Mouse (Mus musculus) heart, embryonic 16.5 days (tissue): Measurements from ENCODE around the gene Hectd1. TPM values are rescaled to one million over a fixed set of nuclear protein-coding genes. Genes with fewer than 3 reads are reported as not detected.
A peak's percentile ranks its signal among the peaks of the same experiment; 100 is the strongest.

Source experiments
- ATAC-seq: fragments of 200-750 bp; cut with Nextera tagmentation; replicated peaks from 2 replicates; pipeline ENCODE4 v1.8.0; 2017; ENCODE audit warnings: moderate number of reproducible peaks; ENCODE audit not compliant: insufficient read depth, low FRiP score; ENCODE audit errors: extremely low read depth
- H3K27ac ChIP-seq: fragments of 300-500 bp; sonication (generic); 2 replicates; pipeline ENCODE4 v1.5.1; 2014; ENCODE audit warnings: mild to moderate bottlenecking, low read length, control low read depth, moderate library complexity
- H3K27me3 ChIP-seq: fragments of 300-500 bp; sonication (generic); 2 replicates; pipeline ENCODE4 v1.6.1; 2014; ENCODE audit warnings: low read length, mixed read lengths; ENCODE audit not compliant: control insufficient read depth, insufficient read depth
- H3K36me3 ChIP-seq: fragments of 300-500 bp; sonication (generic); 2 replicates; pipeline ENCODE4 v1.6.1; 2014; ENCODE audit not compliant: control insufficient read depth, insufficient read depth
- H3K4me1 ChIP-seq: fragments of 300-500 bp; sonication (generic); 2 replicates; pipeline ENCODE4 v1.6.1; 2014; ENCODE audit warnings: low read length, mixed read lengths; ENCODE audit not compliant: control insufficient read depth, insufficient read depth
- H3K4me2 ChIP-seq: fragments of 300-500 bp; sonication (generic); 2 replicates; pipeline ENCODE4 v1.6.1; 2014; ENCODE audit warnings: low read depth, mild to moderate bottlenecking, control low read depth, low read length
- H3K4me3 ChIP-seq: fragments of 300-500 bp; sonication (generic); 2 replicates; pipeline ENCODE4 v1.5.1; 2014; ENCODE audit warnings: mild to moderate bottlenecking, control low read depth, low read length
- H3K9ac ChIP-seq: fragments of 300-500 bp; sonication (generic); 2 replicates; pipeline ENCODE4 v1.6.1; 2014; ENCODE audit warnings: low read length, control low read depth
- H3K9me3 ChIP-seq: fragments of 300-500 bp; sonication (generic); replicated peaks from 2 replicates; pipeline ENCODE4 v1.6.1; 2016; ENCODE audit warnings: low read length; ENCODE audit not compliant: control insufficient read depth
- WGBS: fragments of 180-500 bp; shearing (Covaris S2); extraction: QIAGEN DNeasy Blood & Tissue Kit; methylation state at CpG from one replicate; pipeline ENCODE4 v1.1.7; 2014; 5-methylcytosine and 5-hydroxymethylcytosine counted together
- polyA plus RNA-seq: library from polyadenylated mRNA; unstranded; fragments of >200 nt; fragmentation: Nextera tagmentation; extraction: Ambion mirVana; gene quantifications from 2 replicates; pipeline ENCODE4 v1.2.1, GENCODE M21; 2015

Hectd1 gene
- polyA plus RNA-seq, 1 experiment from 2014 or later, result 34.7 TPM

- H3K9ac ChIP-seq, result no peak overlapping the region
- no peaks in the 10 kb centered on the region for H3K27me3 ChIP-seq
- 86% methylated on average over 4 of the region's 4 CpGs for WGBS
- H3K4me3 ChIP-seq, result no peak overlapping the region
- no peak overlapping the region for H3K4me2 ChIP-seq
- H3K27ac ChIP-seq, result no peak overlapping the region
- H3K9me3 ChIP-seq, result no peaks in the 10 kb centered on the region
- H3K36me3 ChIP-seq, result peaks cover 7% of the 10 kb centered on the region
- peaks cover 32% of the 10 kb centered on the region for H3K4me1 ChIP-seq
- no peak for ATAC-seq
Measured at GRCm38 (mm10) chr12:51819951-51820498, 9.3 kb downstream of the Hectd1 start.

GRCm38 (mm10) chr12:51817815-51818613 is 11.3 kb downstream of the Hectd1 start:
- Histone ChIP-seq H3K27ac (peak overlapping the region; percentile 37; the same call in 1 of the 2 replicates), H3K4me3 (no peak overlapping the region), H3K9me3 (no peaks in the 10 kb centered on the region), H3K36me3 (no peaks in the 10 kb centered on the region), H3K9ac (no peak overlapping the region), H3K4me2 (no peak overlapping the region), H3K4me1 (peaks cover 27% of the 10 kb centered on the region), H3K27me3 (no peaks in the 10 kb centered on the region)
- peak; percentile 14; the same call in 1 of the 2 replicates for ATAC-seq
- WGBS, result 32% methylated on average over 8 of the region's 8 CpGs

GRCm38 (mm10) chr12:51811388-51812140 is 17.8 kb downstream of the Hectd1 start:
- H3K4me3 ChIP-seq, result no peak overlapping the region
- no peaks in the 10 kb centered on the region; the same call in 1 of the 2 replicates for H3K4me1 ChIP-seq
- no peaks in the 10 kb centered on the region for H3K9me3 ChIP-seq
- no peak overlapping the region for H3K27ac ChIP-seq
- no peak overlapping the region for H3K9ac ChIP-seq
- 84% methylated on average over 5 of the region's 5 CpGs for WGBS
- H3K36me3 ChIP-seq, result no peaks in the 10 kb centered on the region
- no peak overlapping the region for H3K4me2 ChIP-seq
- no peak for ATAC-seq
- H3K27me3 ChIP-seq, result no peaks in the 10 kb centered on the region

GRCm38 (mm10) chr12:51810564-51810963 is 18.8 kb downstream of the Hectd1 start:
- Histone ChIP-seq H3K27me3 (no peaks in the 10 kb centered on the region), H3K36me3 (0 out of 2 replicates have a peak, but pooled peaks cover 2% of the 10 kb centered on the region), H3K4me1 (peaks cover 7% of the 10 kb centered on the region), H3K27ac (no peak overlapping the region), H3K4me2 (no peak overlapping the region), H3K9ac (no peak overlapping the region), H3K4me3 (no peak overlapping the region), H3K9me3 (no peaks in the 10 kb centered on the region)
- ATAC-seq, result no peak

GRCm38 (mm10) chr12:51784842-51785241 is 44.5 kb downstream of the Hectd1 start:
- no peak overlapping the region for H3K9ac ChIP-seq
- no peaks in the 10 kb centered on the region for H3K4me1 ChIP-seq
- no peak overlapping the region for H3K4me3 ChIP-seq
- H3K27me3 ChIP-seq, result no peaks in the 10 kb centered on the region
- no peak overlapping the region for H3K27ac ChIP-seq
- no peak for ATAC-seq
- H3K36me3 ChIP-seq, result peaks cover 51% of the 10 kb centered on the region
- no peak overlapping the region for H3K4me2 ChIP-seq
- 92% methylated on average over 7 of the region's 7 CpGs for WGBS
- H3K9me3 ChIP-seq, result no peaks in the 10 kb centered on the region

GRCm38 (mm10) chr12:51768702-51769101 is 60.6 kb downstream of the Hectd1 start:
- H3K4me2 ChIP-seq, result no peak overlapping the region
- WGBS, result 93% methylated on average over 15 of the region's 15 CpGs
- no peak for ATAC-seq
- peaks cover 42% of the 10 kb centered on the region for H3K36me3 ChIP-seq
- no peak overlapping the region for H3K9ac ChIP-seq
- H3K4me1 ChIP-seq, result 0 out of 2 replicates have a peak, but pooled peaks cover 2% of the 10 kb centered on the region
- H3K27ac ChIP-seq, result no peak overlapping the region
- H3K27me3 ChIP-seq, result no peaks in the 10 kb centered on the region
- no peak overlapping the region for H3K4me3 ChIP-seq
- H3K9me3 ChIP-seq, result no peaks in the 10 kb centered on the region

GRCm38 (mm10) chr12:51767454-51767853 is 61.9 kb downstream of the Hectd1 start:
- no peak overlapping the region for H3K27ac ChIP-seq
- no peak for ATAC-seq
- no peak overlapping the region for H3K4me3 ChIP-seq
- H3K27me3 ChIP-seq, result no peaks in the 10 kb centered on the region
- H3K4me1 ChIP-seq, result 0 out of 2 replicates have a peak, but pooled peaks cover 2% of the 10 kb centered on the region
- no peak overlapping the region for H3K9ac ChIP-seq
- no peaks in the 10 kb centered on the region for H3K9me3 ChIP-seq
- WGBS, result 77% methylated on average over 4 of the region's 4 CpGs
- no peak overlapping the region for H3K4me2 ChIP-seq
- H3K36me3 ChIP-seq, result peaks cover 49% of the 10 kb centered on the region

GRCm38 (mm10) chr12:51759374-51759773 is 70.0 kb downstream of the Hectd1 start:
- no peaks in the 10 kb centered on the region for H3K27me3 ChIP-seq
- WGBS, result 92% methylated on average over 3 of the region's 3 CpGs

GRCm38 (mm10) chr12:51756599-51756961 is 72.8 kb downstream of the Hectd1 start:
- Histone ChIP-seq H3K4me2 (no peak overlapping the region), H3K27me3 (no peaks in the 10 kb centered on the region), H3K4me3 (no peak overlapping the region), H3K9me3 (no peaks in the 10 kb centered on the region), H3K4me1 (no peaks in the 10 kb centered on the region), H3K27ac (no peak overlapping the region), H3K36me3 (peaks cover 67% of the 10 kb centered on the region), H3K9ac (no peak overlapping the region)
- ATAC-seq, result no peak

More at GRCm38 (mm10) chr12:51759374-51759773, 70.0 kb downstream of the Hectd1 start:
- no peak for ATAC-seq
- no peaks in the 10 kb centered on the region for H3K9me3 ChIP-seq
- no peaks in the 10 kb centered on the region for H3K4me1 ChIP-seq
- no peak overlapping the region for H3K9ac ChIP-seq
- no peak overlapping the region for H3K27ac ChIP-seq
- H3K36me3 ChIP-seq, result peaks cover 66% of the 10 kb centered on the region
- no peak overlapping the region for H3K4me2 ChIP-seq
- H3K4me3 ChIP-seq, result no peak overlapping the region
